Mouse (Mus musculus) olfactory bulb, adult 2 months (tissue): ENCODE results near the gene Slc28a2.

Source experiments
- CTCF ChIP-seq: fragments of 200-500 bp; IDR thresholded peaks from 2 replicates; pipeline ENCODE4 v1.5.1; 2012; ENCODE audit warnings: low read depth, mild to moderate bottlenecking, low read length, moderate library complexity; ENCODE audit not compliant: insufficient read depth
- POLR2A ChIP-seq: fragments of 200-500 bp; IDR thresholded peaks from 2 replicates; pipeline ENCODE4 v1.6.1; 2012; ENCODE audit warnings: mild to moderate bottlenecking, low read depth, low read length, moderate library complexity; ENCODE audit not compliant: insufficient read depth

GRCm38 (mm10) chr2:122466901-122467300 is 40.6 kb downstream of the Slc28a2 start:
- no peak for TF ChIP-seq CTCF
- TF ChIP-seq POLR2A, result no peak
